Mouse (Mus musculus): ENCODE measurements around the gene Brf1.

Gene Brf1

DNA sequence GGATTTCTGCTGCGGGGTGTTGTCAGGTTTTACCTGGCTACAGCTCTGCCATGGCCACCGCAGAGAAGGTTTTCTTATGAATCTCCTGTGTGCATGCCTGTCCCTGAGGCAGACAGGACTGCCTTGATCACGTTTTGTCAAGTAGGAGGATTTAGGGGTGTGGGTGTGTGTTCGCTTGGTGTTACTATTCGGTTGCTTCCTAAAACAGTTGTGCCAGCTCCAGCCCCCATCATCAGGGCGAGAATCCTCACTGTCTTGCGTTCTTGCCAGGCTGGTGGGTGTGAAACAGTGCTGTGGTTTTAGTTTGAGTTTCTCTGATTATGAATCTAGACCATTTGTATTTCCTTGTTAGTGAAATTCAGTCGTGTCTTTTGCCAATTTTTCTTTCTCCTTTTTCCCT is 16.5 kb upstream of the Brf1 start:
- no peak for DNase-seq

- no peak for DNase-seq
Observed at GRCm38 (mm10) chr12:113015956-113016355, 15.5 kb upstream of the Brf1 start.

GRCm38 (mm10) chr12:113014561-113015556 is 14.4 kb upstream of the Brf1 start:
- DNase-seq = peak; percentile 42 to 51

- DNase-seq = peak; percentile 92 to 96
Observed at GRCm38 (mm10) chr12:113013604-113014558, 13.4 kb upstream of the Brf1 start, which contains the start of gene Pacs2. Gene Pacs2, plus strand, starts transcription at chr12:113014508.

GRCm38 (mm10) chr12:113013021-113013491 is 12.6 kb upstream of the Brf1 start:
- DNase-seq = no peak

GRCm38 (mm10) chr12:113012443-113012842 is 11.9 kb upstream of the Brf1 start:
- DNase-seq = no peak

GRCm38 (mm10) chr12:113011702-113012360 is 11.3 kb upstream of the Brf1 start:
- no peak for DNase-seq

DNA sequence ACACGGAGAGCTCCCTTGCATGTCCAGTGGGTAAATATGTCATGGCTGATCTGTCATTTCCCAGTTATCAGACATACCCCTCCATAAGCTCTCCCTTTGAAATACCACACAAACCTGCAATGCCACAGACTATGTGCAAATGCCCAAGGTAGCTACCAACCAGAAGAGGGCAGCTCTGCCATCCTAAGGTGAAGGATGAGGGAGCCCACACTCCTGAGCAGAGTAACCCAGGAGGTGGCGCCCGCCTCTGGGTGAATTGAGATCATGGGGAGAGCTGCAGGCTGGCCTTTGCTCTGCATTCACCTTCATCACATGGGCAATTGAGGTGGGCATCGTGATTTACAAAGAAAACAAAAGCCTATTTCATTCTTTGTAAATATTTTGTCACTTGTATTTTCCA is 4.5 kb upstream of the Brf1 start:
- DNase-seq = peak; percentile 69 to 73

GRCm38 (mm10) chr12:113004011-113004410 is 3.5 kb upstream of the Brf1 start:
- no peak for DNase-seq

GRCm38 (mm10) chr12:113002667-113003066 is 2.2 kb upstream of the Brf1 start:
- peak; percentile 49 to 56 for DNase-seq

GRCm38 (mm10) chr12:113001133-113001474 is 600 bp upstream of the Brf1 start:
- no peak for DNase-seq

DNA sequence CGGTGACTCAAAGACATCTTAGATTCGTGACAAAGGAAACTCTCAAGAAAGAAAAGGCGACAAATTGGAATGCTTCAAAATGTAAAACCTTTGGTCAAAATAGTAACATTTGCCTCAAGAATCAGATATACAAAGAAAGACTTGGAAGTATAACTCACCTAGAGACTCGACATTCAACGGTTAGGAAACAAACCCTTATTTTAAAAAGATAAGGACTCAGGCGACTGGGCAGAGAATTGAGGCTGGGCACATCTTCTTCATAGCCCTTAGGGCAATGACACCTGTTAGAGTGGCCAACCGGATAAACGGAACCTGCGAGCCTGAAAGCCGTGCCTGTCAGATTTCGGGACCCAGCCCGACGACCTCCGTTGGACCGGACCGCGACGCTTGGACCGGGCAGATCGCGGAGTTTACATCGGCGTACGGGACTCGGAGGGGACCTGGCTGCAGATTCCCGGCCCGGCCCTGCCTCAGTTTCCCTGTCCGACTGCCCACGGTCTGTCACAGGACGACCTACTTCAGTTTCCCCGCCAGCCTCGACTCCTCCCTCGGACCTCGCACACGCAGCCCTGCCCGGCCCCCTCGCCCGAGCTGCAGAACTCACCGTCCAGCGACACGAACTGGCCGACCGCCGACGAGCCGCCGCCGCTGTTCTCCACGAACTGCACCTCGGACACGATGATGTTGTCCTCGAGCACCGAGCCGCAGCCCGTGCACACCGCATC is 773 bp downstream of the Brf1 start:
- no peak for DNase-seq

- peak; percentile 44 to 57 for DNase-seq
Observed at GRCm38 (mm10) chr12:112994153-112994552, 6.4 kb downstream of the Brf1 start.

- no peak for DNase-seq
Observed at GRCm38 (mm10) chr12:112991444-112991843, 9.1 kb downstream of the Brf1 start.

GRCm38 (mm10) chr12:112990706-112991405 is 9.6 kb downstream of the Brf1 start:
- no peak for DNase-seq

DNA sequence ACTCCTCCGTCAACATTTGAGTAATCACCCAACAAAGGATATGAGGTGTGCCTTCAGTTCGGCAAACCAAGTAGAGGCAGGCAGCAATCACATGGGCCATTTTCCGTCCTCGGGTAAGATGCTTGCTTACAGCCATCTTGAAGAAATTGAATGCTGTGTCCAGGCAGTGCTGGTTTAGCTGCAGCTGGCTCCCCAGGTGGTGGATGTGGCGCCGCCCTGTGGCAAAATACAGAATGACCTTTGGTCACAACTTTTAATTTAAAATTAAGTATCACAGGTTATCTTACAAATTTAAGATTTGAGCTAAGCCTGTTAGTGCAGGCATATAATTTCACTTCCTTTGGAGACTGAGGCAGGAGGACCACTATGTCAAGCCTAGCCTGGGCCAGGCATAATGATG is 12.6 kb downstream of the Brf1 start:
- DNase-seq = peak; percentile 78 to 81

- peak; percentile 44 to 49 for DNase-seq
Observed at GRCm38 (mm10) chr12:112985346-112985745, 15.2 kb downstream of the Brf1 start.

DNA sequence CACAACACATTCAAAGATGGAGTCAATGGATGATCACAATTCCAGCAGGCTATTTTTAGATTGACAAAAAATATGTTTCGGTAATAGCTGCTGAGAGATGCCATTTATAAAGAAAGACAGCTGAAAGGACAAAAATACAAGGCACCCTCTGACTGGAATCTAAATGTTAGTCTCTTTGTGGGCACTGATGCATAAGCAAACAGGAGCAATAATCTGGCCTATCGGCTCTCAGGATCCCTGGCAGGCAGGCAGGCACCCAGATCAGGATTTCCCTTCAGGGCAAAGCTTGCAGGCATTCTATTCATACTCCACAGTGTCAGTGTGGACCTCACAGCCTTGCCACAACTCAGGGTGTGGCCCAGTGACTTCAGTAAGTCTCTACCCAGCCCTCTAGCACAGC is 18.5 kb downstream of the Brf1 start:
- DNase-seq = no peak

DNA sequence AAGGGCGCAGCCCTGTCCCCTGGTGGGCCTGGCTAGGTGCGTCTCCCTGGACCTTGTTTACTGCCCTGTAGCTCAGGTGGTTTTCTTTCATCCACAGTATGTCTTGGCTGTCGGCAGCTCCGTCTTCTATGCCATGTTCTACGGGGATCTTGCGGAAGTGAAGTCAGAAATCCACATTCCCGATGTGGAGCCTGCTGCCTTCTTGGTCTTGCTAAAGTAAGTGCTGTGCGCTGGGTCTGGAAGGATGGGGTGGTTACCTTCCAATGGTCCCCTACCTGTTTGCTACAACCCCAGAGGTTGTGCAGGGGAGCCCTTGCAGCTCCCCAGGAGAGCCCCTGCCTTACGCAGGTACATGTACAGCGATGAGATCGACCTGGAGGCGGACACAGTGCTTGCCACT is 23.3 kb downstream of the Brf1 start:
- DNase-seq = no peak

GRCm38 (mm10) chr12:112976371-112977073 is 24.0 kb downstream of the Brf1 start, which contains the start of gene Btbd6:
Gene Btbd6, plus strand, starts transcription at chr12:112976482.
- DNase-seq = peak; percentile 90 to 92

GRCm38 (mm10) chr12:112974736-112975135 is 25.8 kb downstream of the Brf1 start:
- no peak for DNase-seq
